Comparison of ENCODE assay signal across 8 mouse cellular contexts in the genomic region with DNA sequence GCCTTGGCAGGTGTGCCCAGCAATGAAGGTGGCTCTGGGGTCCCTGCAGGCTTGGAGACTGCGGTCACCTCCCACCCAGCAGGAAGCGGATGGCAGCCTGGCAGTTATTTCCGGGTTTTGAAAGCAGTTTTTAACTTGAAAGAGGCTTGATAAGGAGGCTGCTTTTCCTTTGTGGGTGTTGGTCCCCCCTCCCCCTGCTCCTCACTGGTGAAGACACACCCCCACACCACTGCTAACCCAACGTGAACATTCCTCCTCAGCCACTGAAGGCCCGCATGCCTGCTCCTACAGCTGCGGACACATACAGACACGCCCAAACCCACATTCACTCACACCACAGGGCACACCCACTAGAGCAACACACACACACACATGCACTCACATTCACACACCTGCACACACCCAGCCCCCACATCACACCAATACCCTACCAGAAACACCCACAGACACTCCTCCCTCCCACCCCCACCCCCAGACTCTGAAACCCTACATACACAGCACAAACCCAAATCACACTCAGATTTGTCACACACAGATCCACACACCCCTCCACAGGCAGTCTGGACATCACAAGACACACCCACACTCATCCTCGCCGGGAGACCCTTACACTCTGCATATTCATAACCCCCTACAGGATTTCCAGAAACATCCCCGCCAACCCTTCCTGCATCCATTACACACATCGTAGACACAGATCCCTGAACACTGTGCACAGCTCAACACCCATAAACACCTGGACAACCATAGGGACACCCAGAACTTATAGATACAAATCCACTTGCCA. TPM values are rescaled to one million over a fixed set of nuclear protein-coding genes. Genes with fewer than 3 reads are reported as not detected.
DNase-seq lines count a peak whose midpoint lies in the region; ATAC-seq and TF ChIP-seq lines count a peak whose summit lies in the region.

No protein-coding gene starts in this region.

- H3K27ac ChIP-seq in liver, postnatal 0 days (ENCODE audit: low read depth), result peak overlapping the region; percentile 90

- H3K4me2 ChIP-seq in liver, postnatal 0 days (ENCODE audit: low read depth, low read length), result peak overlapping the region; percentile 68

- no peaks in the 10 kb centered on the region for H3K9me3 ChIP-seq in liver, postnatal 0 days (ENCODE audit: low read length)

- TF ChIP-seq EP300 in liver, postnatal 0 days (IDR thresholded peaks at IDR 0.05; ENCODE audit: low read depth), result peak; percentile 58; the same call in 1 of the 2 replicates

- no peak for TF ChIP-seq CTCF in liver, postnatal 0 days (IDR thresholded peaks at IDR 0.05; ENCODE audit: low read depth)

- peak overlapping the region; percentile 49 for H3K9ac ChIP-seq in liver, postnatal 0 days (replicated peaks)

- 20% methylated on average over 11 of the region's 11 CpGs for WGBS in liver, postnatal 0 days (ENCODE audit: insufficient replicate concordance)

- peak; percentile 33 for DNase-seq in embryo, embryonic 10 days (ENCODE audit: low spot score)
- no peak for DNase-seq in embryo, embryonic 9.5 days (ENCODE audit: extremely low spot score)
- DNase-seq in B cell, adult 2 months, result peak; percentile 76 to 77
- DNase-seq in embryo, embryonic 10.5 days (ENCODE audit: low spot score), result peak; percentile 41
- DNase-seq in liver, postnatal 0 days, result peak; percentile 73
- DNase-seq in spleen, postnatal 36 days (ENCODE audit: low spot score in 2 of 2), result peak; percentile 91 to 92
- no peak for DNase-seq in right cerebral cortex, postnatal 25 days

- ATAC-seq in inflammation-experienced regulatory T-cells, adult 6 months, result peak; percentile 60
- ATAC-seq in liver, postnatal 0 days, result peak; percentile 43

- peak overlapping the region; percentile 38 for H3K4me3 ChIP-seq in liver, postnatal 0 days (ENCODE audit: low read depth, low read length)

- peaks cover 1% of the 10 kb centered on the region; the same call in 1 of the 2 replicates for H3K36me3 ChIP-seq in liver, postnatal 0 days (replicated peaks; ENCODE audit: insufficient read depth, low read length)

- no peaks in the 10 kb centered on the region for H3K27me3 ChIP-seq in liver, postnatal 0 days (ENCODE audit: insufficient read depth, low read length)

- H3K4me1 ChIP-seq in liver, postnatal 0 days (ENCODE audit: insufficient read depth), result peaks cover 37% of the 10 kb centered on the region

RNA-seq across cellular contexts. Expression of a gene that starts 6.8 kb away (rescaled TPM):
- 10 to 100 TPM; 30.4 to 54.7 (median 42.3) TPM for polyA plus RNA-seq in inflammation-experienced regulatory T-cells, adult 6 months (2017; shearing (Covaris generic))
- polyA plus RNA-seq in liver, postnatal 0 days (2015; fragmentation: Nextera tagmentation; extraction: Ambion mirVana), result 7.6 and 7.7 TPM in 2 replicates

Comparison
In these comparisons a context has a peak if more than half of its experiments do, and no peak if none do; other contexts are left out.
1. DNase-seq: peak in embryo, embryonic 10 days (single experiment), B cell, adult 2 months (2 of 2), embryo, embryonic 10.5 days (single experiment), liver, postnatal 0 days (single experiment) and spleen, postnatal 36 days (2 of 2); none in embryo, embryonic 9.5 days (single experiment) and right cerebral cortex, postnatal 25 days (single experiment).